Mouse (Mus musculus) cerebellum, adult 2 months (tissue): ENCODE results near the gene Pfas.

Source experiments
- CTCF ChIP-seq: fragments of 200-500 bp; IDR thresholded peaks from 2 replicates; pipeline ENCODE4 v1.5.1; 2011; ENCODE audit warnings: low read depth, mild to moderate bottlenecking, control low read depth, low read length, moderate library complexity, borderline replicate concordance; ENCODE audit not compliant: insufficient read depth
- POLR2A ChIP-seq: fragments of 200-500 bp; IDR thresholded peaks from 2 replicates; pipeline ENCODE4 v1.6.1; 2011; ENCODE audit warnings: low read length, control low read depth, borderline replicate concordance; ENCODE audit not compliant: insufficient read depth

DNA sequence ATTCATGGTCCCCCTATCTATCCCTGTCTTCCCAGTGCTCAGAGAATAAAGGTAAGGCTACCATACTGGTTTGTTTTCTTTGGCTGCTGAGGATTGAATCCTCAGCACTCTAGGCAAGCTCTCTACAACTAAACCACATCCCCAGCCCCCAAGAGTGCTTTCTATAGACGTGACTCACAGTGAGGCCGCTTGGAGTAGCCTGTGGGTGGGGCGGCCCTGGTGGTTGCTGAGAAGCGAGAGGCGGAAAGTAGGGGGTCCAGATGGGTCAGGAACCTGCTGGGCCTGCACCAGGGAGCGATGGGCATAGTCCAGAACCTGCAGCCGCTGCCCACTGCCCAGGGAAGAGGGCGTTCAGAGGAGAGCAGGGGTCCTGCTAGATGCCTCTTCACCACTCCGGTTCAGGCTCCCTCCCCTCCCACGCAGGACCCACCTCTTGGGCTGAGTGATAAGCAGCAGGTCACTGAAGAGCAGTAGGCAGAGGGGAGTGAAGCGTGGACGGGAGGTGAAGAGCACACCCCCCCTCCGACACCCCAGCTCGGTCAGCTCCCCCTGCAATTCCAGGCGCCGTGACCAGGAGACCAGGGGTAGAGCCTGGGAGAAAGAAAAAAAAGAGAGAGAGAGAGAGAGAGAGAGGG, 61.3 kb downstream of the Pfas start:
- TF ChIP-seq CTCF (no peak), POLR2A (no peak)
